Mouse (Mus musculus) E14TG2a.4 (cell line): ENCODE data around the gene Pfdn6.

Experiments used
- CTCF ChIP-seq: conservative IDR thresholded peaks from 2 replicates; pipeline ENCODE4 v1.5.1; 2014; ENCODE audit warnings: low read length
- NANOG ChIP-seq: IDR thresholded peaks from 2 replicates; pipeline ENCODE4 v1.6.1; 2014; ENCODE audit warnings: borderline replicate concordance, low read length, mixed read lengths
- POU5F1 ChIP-seq: IDR thresholded peaks from 2 replicates; pipeline ENCODE4 v1.6.1; 2014; ENCODE audit warnings: low read length, borderline replicate concordance

- TF ChIP-seq CTCF (no peak), POU5F1 (no peak), NANOG (no peak)
Measured at GRCm38 (mm10) chr17:33932970-33933369, 7.2 kb downstream of the Pfdn6 start.
